Mouse (Mus musculus) c-Kit-positive CD71-positive TER-119-positive erythroid progenitor cells, embryonic 14.5 days (primary cell): ENCODE data around the gene Trex1.

Experiments used
- DNase-seq: peaks from one replicate; pipeline ENCODE4 v3.0.0-alpha.2; 2013; ENCODE audit warnings: low spot score

The Trex1 gene

GRCm38 (mm10) chr9:109087987-109088386 is 28.5 kb upstream of the Trex1 start:
- DNase-seq = no peak

- DNase-seq = peak; percentile 26
These were observed 25.4 kb upstream of the Trex1 start for GRCm38 (mm10) chr9:109084922-109085321.

GRCm38 (mm10) chr9:109082124-109082800 is 22.7 kb upstream of the Trex1 start, which contains the start of the genes Ccdc51 and Tma7:
TSS of gene Ccdc51 (plus strand) at chr9:109082493.
TSS of gene Tma7 (minus strand) at chr9:109082587.
- DNase-seq = peak; percentile 83

DNA sequence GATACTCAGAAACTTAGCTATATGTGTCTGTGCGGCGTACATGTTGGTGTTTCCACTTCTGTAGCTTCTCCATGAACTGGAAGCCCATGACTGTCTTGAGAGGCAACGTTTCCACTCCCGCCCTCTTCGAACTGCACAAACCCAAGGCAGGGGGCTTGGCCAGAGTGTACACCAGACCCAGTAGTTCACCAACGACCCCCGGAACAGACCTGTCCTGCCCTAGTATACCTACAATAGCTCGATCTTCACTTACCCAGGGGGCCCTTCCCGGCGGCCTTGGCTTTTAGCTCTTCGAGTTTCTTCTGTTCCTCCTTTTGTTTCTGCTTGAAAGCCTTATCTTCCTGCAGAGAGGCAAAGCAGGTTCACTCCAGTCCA is 22.2 kb upstream of the Trex1 start:
- DNase-seq = peak; percentile 17

DNA sequence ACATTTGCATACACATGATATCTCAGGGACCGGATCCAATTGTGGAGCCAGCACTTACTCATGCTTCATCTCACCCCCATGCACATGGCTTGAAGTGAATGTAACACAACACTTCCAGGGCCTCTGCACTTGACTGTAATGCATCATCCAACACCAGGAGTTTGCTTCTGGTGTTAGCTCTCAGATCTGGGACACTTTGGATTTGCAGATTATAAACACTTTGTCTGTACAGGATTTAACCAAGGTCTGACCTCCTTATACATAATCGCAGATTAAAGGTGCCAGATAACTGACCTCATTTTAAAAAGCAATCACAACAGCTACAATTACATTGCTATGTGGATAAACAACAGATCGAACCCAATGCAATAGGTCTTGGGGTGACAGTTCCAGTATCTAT is 21.0 kb upstream of the Trex1 start:
- no peak for DNase-seq

GRCm38 (mm10) chr9:109073661-109074573 is 14.4 kb upstream of the Trex1 start, which contains the start of gene Atrip:
TSS of gene Atrip (minus strand) at chr9:109074124.
- peak; percentile 85 for DNase-seq

GRCm38 (mm10) chr9:109068095-109068735 is 8.7 kb upstream of the Trex1 start:
- DNase-seq = no peak

DNA sequence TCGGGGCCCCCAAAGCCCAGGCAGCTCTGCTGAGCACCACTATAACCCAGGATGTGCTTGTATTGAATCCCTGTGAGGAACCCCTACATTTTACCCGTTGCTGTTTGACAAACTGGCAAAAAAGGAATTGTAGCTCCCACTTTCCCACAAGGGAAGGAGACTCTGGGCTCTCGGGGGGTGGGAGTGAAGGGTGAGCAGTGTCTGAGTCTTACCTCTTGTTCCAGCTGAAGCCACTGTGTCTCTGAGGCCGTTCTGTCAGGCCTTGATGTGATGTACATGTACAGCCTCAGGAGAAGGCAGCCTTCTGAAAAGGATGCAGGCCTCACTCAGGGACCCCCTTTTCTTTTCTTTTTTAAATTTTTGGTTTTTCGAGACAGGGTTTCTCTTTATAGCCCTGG is 1.4 kb upstream of the Trex1 start:
- DNase-seq = no peak

DNA sequence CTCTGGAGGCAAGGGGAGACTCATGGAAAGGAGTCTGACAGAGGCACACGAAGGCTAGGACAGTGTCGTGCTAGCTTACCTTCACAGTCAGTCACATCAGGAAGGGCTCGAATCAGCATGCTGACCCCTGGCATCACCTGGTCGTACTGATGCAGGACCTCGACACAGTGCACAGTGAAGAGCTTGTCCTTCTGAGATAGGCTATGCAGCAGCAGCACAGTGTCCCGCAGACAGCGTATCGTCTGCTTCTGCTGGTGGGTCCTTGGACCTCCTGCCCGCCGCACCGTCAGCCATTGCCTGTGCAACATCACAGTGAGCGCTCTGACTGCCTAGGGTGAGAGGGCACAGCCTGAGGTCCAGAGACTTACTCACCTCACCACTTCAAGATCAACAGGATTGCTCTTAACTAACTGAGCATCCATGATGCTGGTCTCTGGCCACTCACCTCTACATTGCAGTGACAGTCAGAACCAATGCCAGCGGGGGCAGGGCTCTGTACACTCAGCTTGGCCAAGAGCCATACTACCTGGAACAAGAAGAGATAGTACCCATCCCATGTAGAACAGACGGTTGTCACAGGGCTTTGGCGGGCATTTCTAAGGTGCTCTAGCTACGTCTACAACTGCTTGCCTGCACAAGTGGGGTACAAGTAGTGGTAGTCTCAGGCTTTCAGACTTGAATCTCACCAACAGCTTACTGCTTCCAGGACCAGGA is 807 bp upstream of the Trex1 start:
- DNase-seq = no peak

DNA sequence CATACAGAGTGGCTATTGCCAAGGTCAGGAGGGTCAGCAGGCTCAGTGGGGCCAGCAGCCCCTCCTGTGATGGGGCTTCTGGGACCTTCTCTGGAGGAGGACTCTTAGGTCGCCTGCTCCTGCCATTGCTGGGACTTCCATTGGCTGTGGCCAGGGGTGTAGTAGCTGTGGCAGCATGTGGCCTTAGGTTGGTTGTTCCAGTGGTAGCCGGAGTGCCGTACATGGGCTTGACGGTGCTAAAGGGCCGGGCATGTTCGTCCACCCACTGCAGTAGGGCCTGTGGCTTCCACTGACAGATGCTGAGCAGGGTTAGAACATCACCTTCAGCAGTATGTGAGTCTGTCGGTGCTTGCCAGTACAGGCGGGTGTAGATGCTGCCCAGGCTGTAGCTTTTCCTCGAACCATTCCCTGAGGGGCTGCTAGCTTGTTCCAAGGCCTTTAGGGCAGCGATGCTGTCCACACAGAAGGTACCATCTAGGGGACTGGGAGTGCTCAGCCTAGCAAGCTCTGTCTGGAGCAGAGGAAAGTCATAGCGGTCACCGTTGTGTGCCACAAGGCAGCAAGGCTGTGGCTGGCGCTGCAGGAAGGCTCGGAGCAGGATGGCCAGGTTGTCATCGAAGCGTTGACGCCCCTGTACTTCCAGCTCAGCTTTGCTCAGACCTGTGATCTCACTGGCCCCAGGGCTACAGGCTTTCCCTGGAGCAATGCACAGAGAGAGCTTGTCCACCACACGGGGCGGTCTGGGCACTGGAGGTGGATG is 1.3 kb downstream of the Trex1 start:
- DNase-seq = no peak

GRCm38 (mm10) chr9:109057543-109057942 is 2.0 kb downstream of the Trex1 start:
- DNase-seq = no peak

GRCm38 (mm10) chr9:109056916-109057315 is 2.6 kb downstream of the Trex1 start:
- no peak for DNase-seq

DNA sequence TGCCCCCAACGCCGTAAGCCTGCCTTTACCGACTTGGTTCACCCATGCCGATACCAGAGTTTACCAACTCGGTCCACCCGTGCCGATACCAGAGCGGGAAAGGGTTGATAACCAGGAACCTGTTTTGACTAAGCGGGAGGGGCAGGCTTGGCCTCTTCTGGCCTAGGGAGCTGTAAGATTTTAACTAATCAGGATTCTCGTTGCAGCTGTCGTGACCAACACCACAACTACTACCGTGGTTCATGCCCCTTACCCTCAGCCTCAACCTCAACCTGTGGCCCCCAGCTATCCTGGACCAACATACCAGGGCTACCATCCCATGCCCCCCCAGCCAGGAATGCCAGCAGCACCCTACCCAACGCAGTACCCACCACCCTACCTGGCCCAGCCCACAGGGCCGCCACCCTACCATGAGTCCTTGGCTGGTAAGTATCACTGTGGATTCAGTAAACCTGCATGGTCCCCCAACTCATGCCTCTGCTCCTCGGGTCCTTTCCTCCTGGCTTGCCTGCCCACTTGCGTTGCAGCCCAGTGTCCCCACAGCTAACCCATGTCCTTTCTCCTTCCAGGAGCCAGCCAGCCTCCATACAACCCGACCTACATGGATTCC is 3.3 kb downstream of the Trex1 start:
- DNase-seq = no peak

- no peak for DNase-seq
These were observed 4.1 kb downstream of the Trex1 start for GRCm38 (mm10) chr9:109055271-109056030.

- no peak for DNase-seq
These were observed 4.8 kb downstream of the Trex1 start for GRCm38 (mm10) chr9:109054712-109055111.

GRCm38 (mm10) chr9:109053851-109054250 is 5.7 kb downstream of the Trex1 start:
- no peak for DNase-seq

- DNase-seq = no peak
These were observed 6.2 kb downstream of the Trex1 start for GRCm38 (mm10) chr9:109053366-109053765.

- DNase-seq = no peak
These were observed 6.9 kb downstream of the Trex1 start for GRCm38 (mm10) chr9:109052490-109053260.
